Mouse (Mus musculus) neural tube, embryonic 14.5 days (tissue): ENCODE results near the gene Il17rb. TPM values are rescaled to one million over a fixed set of nuclear protein-coding genes. Genes with fewer than 3 reads are reported as not detected.

Source experiments
- ATAC-seq: fragments of 200-750 bp; cut with Nextera tagmentation; 2 replicates; pipeline ENCODE4 v1.8.0; 2017; ENCODE audit warnings: low read depth, mild to moderate bottlenecking, moderate TSS enrichment, moderate library complexity
- H3K27ac ChIP-seq: fragments of 300-500 bp; sonication (generic); 2 replicates; pipeline ENCODE4 v1.5.1; 2014; ENCODE audit warnings: low read depth, mild to moderate bottlenecking, control low read depth, low read length, moderate library complexity, mixed read lengths
- H3K27me3 ChIP-seq: fragments of 300-500 bp; sonication (generic); 2 replicates; pipeline ENCODE4 v1.6.1; 2014; ENCODE audit warnings: low read length; ENCODE audit not compliant: control insufficient read depth, insufficient read depth
- H3K36me3 ChIP-seq: fragments of 300-500 bp; sonication (generic); 2 replicates; pipeline ENCODE4 v1.6.1; 2014; ENCODE audit warnings: low read length, mixed read lengths; ENCODE audit not compliant: control insufficient read depth, insufficient read depth
- H3K4me1 ChIP-seq: fragments of 300-500 bp; sonication (generic); 2 replicates; pipeline ENCODE4 v1.6.1; 2014; ENCODE audit warnings: low read length; ENCODE audit not compliant: control insufficient read depth, insufficient read depth
- H3K4me2 ChIP-seq: fragments of 300-500 bp; sonication (generic); 2 replicates; pipeline ENCODE4 v1.6.1; 2014; ENCODE audit warnings: mild to moderate bottlenecking, low read depth, low read length, control low read depth
- H3K4me3 ChIP-seq: fragments of 300-500 bp; sonication (generic); 2 replicates; pipeline ENCODE4 v1.5.1; 2014; ENCODE audit warnings: low read depth, low read length, control low read depth, mixed read lengths
- H3K9ac ChIP-seq: fragments of 300-500 bp; sonication (generic); replicated peaks from 2 replicates; pipeline ENCODE4 v1.6.1; 2014; ENCODE audit warnings: low read depth, mild to moderate bottlenecking, control low read depth, low read length, mixed read lengths
- H3K9me3 ChIP-seq: fragments of 300-500 bp; sonication (generic); 2 replicates; pipeline ENCODE4 v1.6.1; 2016; ENCODE audit warnings: low read length; ENCODE audit not compliant: control insufficient read depth
- WGBS: fragments of 180-500 bp; shearing (Covaris S2); extraction: QIAGEN DNeasy Blood & Tissue Kit; methylation state at CpG from one replicate; pipeline ENCODE4 v1.1.7; 2014; 5-methylcytosine and 5-hydroxymethylcytosine counted together
- microRNA-seq: library from miRNA; unstranded; fragments of <30 nt; microRNA quantifications from one replicate; pipeline ENCODE4, GENCODE M21; 2016
- polyA plus RNA-seq: library from polyadenylated mRNA; unstranded; fragments of >200 nt; fragmentation: Nextera tagmentation; extraction: Ambion mirVana; gene quantifications from 2 replicates; pipeline ENCODE4 v1.2.1, GENCODE M21; 2014

The Il17rb gene
- polyA plus RNA-seq, 1 experiment from 2014 or later = 1.6 TPM

GRCm38 (mm10) chr14:29950805-29951204 is 57.9 kb downstream of the Il17rb start:
- Histone ChIP-seq H3K9ac (no peak overlapping the region), H3K27me3 (no peaks in the 10 kb centered on the region), H3K9me3 (no peaks in the 10 kb centered on the region), H3K4me2 (no peak overlapping the region), H3K36me3 (no peaks in the 10 kb centered on the region), H3K4me1 (no peaks in the 10 kb centered on the region), H3K27ac (no peak overlapping the region), H3K4me3 (no peak overlapping the region)
- WGBS = 83% methylated on average over 4 of the region's 4 CpGs
- no peak for ATAC-seq

DNA sequence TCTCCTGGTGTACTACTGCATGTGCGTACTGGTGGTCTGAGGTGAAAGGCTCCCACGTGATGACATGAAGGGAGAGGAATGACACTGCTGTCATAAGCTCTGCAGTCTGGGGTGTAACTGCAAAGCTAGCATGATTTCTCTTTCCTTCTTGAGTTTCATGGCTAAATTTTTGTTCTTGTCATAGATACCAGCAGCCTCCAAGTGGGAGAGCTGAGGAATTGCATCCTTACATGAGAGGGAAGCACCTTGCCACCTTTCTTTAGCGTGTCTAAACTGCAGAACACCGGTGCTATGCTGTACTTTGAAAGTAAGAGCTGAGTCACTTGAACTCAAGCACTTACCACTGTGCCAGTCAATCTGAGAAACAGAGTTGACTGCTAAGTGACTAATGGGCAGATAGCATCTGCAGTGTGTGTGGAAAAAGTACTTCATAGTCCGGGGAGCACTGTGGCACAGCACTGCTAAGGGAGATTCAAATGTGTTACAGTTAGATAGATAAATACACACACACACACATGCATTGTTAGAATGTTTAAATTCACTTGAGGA is 61.9 kb downstream of the Il17rb start:
- no peak overlapping the region for H3K4me3 ChIP-seq
- H3K4me1 ChIP-seq = no peaks in the 10 kb centered on the region
- WGBS = 81% methylated on average over 5 of the region's 5 CpGs
- no peak overlapping the region for H3K4me2 ChIP-seq
- no peaks in the 10 kb centered on the region for H3K27me3 ChIP-seq
- no peaks in the 10 kb centered on the region for H3K9me3 ChIP-seq
- H3K27ac ChIP-seq = no peak overlapping the region
- H3K9ac ChIP-seq = no peak overlapping the region
- no peak for ATAC-seq
- H3K36me3 ChIP-seq = no peaks in the 10 kb centered on the region

Small RNAs within 50 kb of the gene (microRNA-seq; reads per million reads assigned to microRNA genes)
- not detected for gene Mir6947

Other genes starting within 250 kb of the Il17rb start
- gene Selenok, start 40.6 kb downstream of the Il17rb start, polyA plus RNA-seq = 315 and 337 TPM in 2 replicates
- 71.3 and 81.1 TPM in 2 replicates for gene Actr8, start 30.6 kb downstream of the Il17rb start, polyA plus RNA-seq
- gene Chdh, start 127 bp upstream of the Il17rb start, polyA plus RNA-seq = 0.85 and 0.96 TPM in 2 replicates